Mouse (Mus musculus) brain, embryonic 14.5 days (tissue): ENCODE data around the gene Olfr202.
"Not testable (repeated sequence)": the region's sequence is repeated elsewhere in the genome, so short reads cannot be mapped to it uniquely, and the experiment has no call there.

ENCODE experiments used
- CTCF ChIP-seq: fragments of 200-500 bp; IDR thresholded peaks from 2 replicates; pipeline ENCODE4 v1.5.1; 2012; ENCODE audit warnings: inconsistent platforms, mild to moderate bottlenecking, moderate library complexity, borderline replicate concordance; ENCODE audit not compliant: insufficient read depth, insufficient read length; ENCODE audit errors: extremely low read depth
- POLR2A ChIP-seq: fragments of 200-500 bp; IDR thresholded peaks from 2 replicates; pipeline ENCODE4 v1.6.1; 2012; ENCODE audit warnings: mild to moderate bottlenecking, inconsistent platforms, borderline replicate concordance; ENCODE audit not compliant: poor library complexity, insufficient read depth, insufficient read length, severe bottlenecking; ENCODE audit errors: extremely low read depth

GRCm38 (mm10) chr16:59272532-59272931, 14.1 kb downstream of the Olfr202 start, which contains the start of gene Olfr201:
- not testable (repeated sequence) for TF ChIP-seq POLR2A, CTCF
